Mouse (Mus musculus) urinary bladder, postnatal 4 days (tissue): ENCODE results near the gene Ferd3l.

Experiments
- DNase-seq, 2 experiments: peaks; one replicate each; pipeline ENCODE4 v3.0.0; 2021 to 2022; ENCODE audit warnings: low spot score in 2 of 2

The Ferd3l gene

GRCm38 (mm10) chr12:33965661-33966360 is 37.6 kb downstream of the Ferd3l start:
- no peak for DNase-seq

- DNase-seq, result no peak
Observed at GRCm38 (mm10) chr12:33966490-33967415, 38.5 kb downstream of the Ferd3l start.

- DNase-seq, result no peak
Observed at GRCm38 (mm10) chr12:33967514-33967913, 39.3 kb downstream of the Ferd3l start.

GRCm38 (mm10) chr12:33968041-33968897 is 40.0 kb downstream of the Ferd3l start:
- no peak for DNase-seq

GRCm38 (mm10) chr12:33968898-33969178 is 40.6 kb downstream of the Ferd3l start:
- DNase-seq, result no peak
